Mouse (Mus musculus): ENCODE results near the gene Col18a1. TPM values are rescaled to one million over a fixed set of nuclear protein-coding genes. Genes with fewer than 3 reads are reported as not detected.

The Col18a1 gene
- polyA plus RNA-seq (2012; rRNA removed): 55.9 and 58.2 TPM in 2 replicates

GRCm38 (mm10) chr10:77165963-77166717, at the start of gene Col18a1:
Gene Col18a1 (minus strand): TSS chr10:77166548.

DNA sequence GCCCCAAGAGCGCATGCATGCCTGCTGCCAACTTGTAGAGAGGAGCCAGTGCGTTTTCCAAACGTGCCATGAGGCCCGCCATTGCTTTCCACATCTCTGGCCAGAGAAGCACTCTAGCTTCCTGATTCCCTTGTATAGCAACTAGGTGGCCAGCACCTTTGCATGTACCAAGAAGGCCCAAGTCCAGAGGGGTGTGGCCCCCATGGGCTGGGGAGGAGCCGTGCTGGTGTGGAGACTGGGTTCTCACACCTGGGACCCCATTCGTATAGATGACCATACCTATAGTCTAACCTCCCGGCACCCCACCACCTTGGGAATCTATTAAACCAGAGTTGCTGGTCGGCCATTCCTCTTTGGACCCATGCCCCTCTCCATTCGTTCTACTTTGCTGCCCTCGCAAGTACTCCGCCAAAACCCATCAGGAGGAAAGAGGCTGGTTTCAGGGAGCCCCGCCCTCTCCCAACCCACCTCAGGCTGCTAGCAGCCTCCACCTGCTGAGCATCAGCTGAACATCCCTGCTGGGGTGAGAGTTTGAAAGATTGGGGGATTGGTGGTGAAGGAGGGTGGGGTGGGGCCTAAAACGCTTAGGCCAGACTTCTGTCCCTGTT, 134.5 kb downstream of the Col18a1 start, which contains the start of gene Slc19a1:
Slc19a1 (plus strand) TSS at position 474 of the 608 bp plus-strand sequence.

Other genes with a start within 250 kb of the Col18a1 start
- gene Pcbp3, start 204.7 kb downstream of the Col18a1 start, polyA plus RNA-seq (2012; rRNA removed): 29.5 and 34.3 TPM in 2 replicates
- 19.1 and 35.3 TPM in 2 replicates for gene Slc19a1, start 134.3 kb downstream of the Col18a1 start, polyA plus RNA-seq (2012; rRNA removed)
- 58.1 and 59.5 TPM in 2 replicates for gene Pofut2, start 92.7 kb upstream of the Col18a1 start, polyA plus RNA-seq (2012; rRNA removed)